Mouse (Mus musculus): ENCODE results near the gene Anks1b. TPM values are rescaled to one million over a fixed set of nuclear protein-coding genes. Genes with fewer than 3 reads are reported as not detected.

The Anks1b gene
- polyA plus RNA-seq, 1 experiment from 2014 or later: 1.5 TPM

- no peak overlapping the region for H3K9ac ChIP-seq (replicated peaks; ENCODE audit: low read depth, low read length)
- WGBS: 67% methylated on average over 5 of the region's 5 CpGs
- ATAC-seq (ENCODE audit: insufficient number of reproducible peaks, insufficient read depth, low FRiP score, low read depth): no peak
- H3K4me3 ChIP-seq (ENCODE audit: low read depth, low read length): no peak overlapping the region
- H3K36me3 ChIP-seq (ENCODE audit: control insufficient read depth, insufficient read depth, low read length): no peaks in the 10 kb centered on the region
- no peaks in the 10 kb centered on the region for H3K9me3 ChIP-seq (ENCODE audit: control insufficient read depth, low read depth, low read length)
- H3K27ac ChIP-seq (ENCODE audit: low read length): no peak overlapping the region
- no peak overlapping the region for H3K4me2 ChIP-seq (replicated peaks; ENCODE audit: low read depth, low read length)
- no peaks in the 10 kb centered on the region for H3K4me1 ChIP-seq (ENCODE audit: control insufficient read depth, insufficient read depth, low read length)
- H3K27me3 ChIP-seq (ENCODE audit: control insufficient read depth, insufficient read depth, low read length): no peaks in the 10 kb centered on the region
Measured at GRCm38 (mm10) chr10:90307931-90308555, 434.7 kb downstream of the Anks1b start.

- 90% methylated on average over 4 of the region's 4 CpGs for WGBS
Measured at GRCm38 (mm10) chr10:90329781-90330180, 456.5 kb downstream of the Anks1b start.

GRCm38 (mm10) chr10:90345394-90345793 lies 472.1 kb downstream of the Anks1b start:
- no peak overlapping the region for H3K4me2 ChIP-seq (replicated peaks; ENCODE audit: low read depth, low read length)
- ATAC-seq (ENCODE audit: insufficient number of reproducible peaks, insufficient read depth, low FRiP score, low read depth): no peak
- H3K4me1 ChIP-seq (ENCODE audit: control insufficient read depth, insufficient read depth, low read length): no peaks in the 10 kb centered on the region
- no peak overlapping the region for H3K4me3 ChIP-seq (ENCODE audit: low read depth, low read length)
- H3K9me3 ChIP-seq (ENCODE audit: control insufficient read depth, low read depth, low read length): no peaks in the 10 kb centered on the region
- no peaks in the 10 kb centered on the region for H3K27me3 ChIP-seq (ENCODE audit: control insufficient read depth, insufficient read depth, low read length)
- no peak overlapping the region for H3K27ac ChIP-seq (ENCODE audit: low read length)
- H3K36me3 ChIP-seq (ENCODE audit: control insufficient read depth, insufficient read depth, low read length): no peaks in the 10 kb centered on the region
- 66% methylated on average over 1 of the region's 1 CpGs for WGBS
- H3K9ac ChIP-seq (replicated peaks; ENCODE audit: low read depth, low read length): no peak overlapping the region

More at GRCm38 (mm10) chr10:90329781-90330180, 456.5 kb downstream of the Anks1b start:
- H3K4me1 ChIP-seq (ENCODE audit: control insufficient read depth, insufficient read depth, low read length): no peaks in the 10 kb centered on the region
- no peaks in the 10 kb centered on the region for H3K9me3 ChIP-seq (ENCODE audit: control insufficient read depth, low read depth, low read length)
- no peak overlapping the region for H3K9ac ChIP-seq (replicated peaks; ENCODE audit: low read depth, low read length)
- no peaks in the 10 kb centered on the region for H3K36me3 ChIP-seq (ENCODE audit: control insufficient read depth, insufficient read depth, low read length)
- ATAC-seq (ENCODE audit: insufficient number of reproducible peaks, insufficient read depth, low FRiP score, low read depth): no peak
- no peak overlapping the region for H3K27ac ChIP-seq (ENCODE audit: low read length)
- H3K27me3 ChIP-seq (ENCODE audit: control insufficient read depth, insufficient read depth, low read length): no peaks in the 10 kb centered on the region
- H3K4me3 ChIP-seq (ENCODE audit: low read depth, low read length): no peak overlapping the region
- no peak overlapping the region for H3K4me2 ChIP-seq (replicated peaks; ENCODE audit: low read depth, low read length)

GRCm38 (mm10) chr10:90356258-90356657 lies 482.9 kb downstream of the Anks1b start:
- no peak overlapping the region for H3K27ac ChIP-seq (ENCODE audit: low read length)
- no peak for ATAC-seq (ENCODE audit: insufficient number of reproducible peaks, insufficient read depth, low FRiP score, low read depth)
- no peaks in the 10 kb centered on the region for H3K36me3 ChIP-seq (ENCODE audit: control insufficient read depth, insufficient read depth, low read length)
- no peaks in the 10 kb centered on the region for H3K4me1 ChIP-seq (ENCODE audit: control insufficient read depth, insufficient read depth, low read length)
- no peak overlapping the region for H3K4me2 ChIP-seq (replicated peaks; ENCODE audit: low read depth, low read length)
- H3K27me3 ChIP-seq (ENCODE audit: control insufficient read depth, insufficient read depth, low read length): no peaks in the 10 kb centered on the region
- H3K9me3 ChIP-seq (ENCODE audit: control insufficient read depth, low read depth, low read length): no peaks in the 10 kb centered on the region
- H3K4me3 ChIP-seq (ENCODE audit: low read depth, low read length): no peak overlapping the region
- WGBS: 50% methylated on average over 1 of the region's 1 CpGs
- no peak overlapping the region for H3K9ac ChIP-seq (replicated peaks; ENCODE audit: low read depth, low read length)

GRCm38 (mm10) chr10:90357169-90357907 lies 484.0 kb downstream of the Anks1b start:
- Histone ChIP-seq H3K4me2 (replicated peaks; ENCODE audit: low read depth, low read length) (no peak overlapping the region), H3K36me3 (ENCODE audit: control insufficient read depth, insufficient read depth, low read length) (no peaks in the 10 kb centered on the region), H3K9ac (replicated peaks; ENCODE audit: low read depth, low read length) (no peak overlapping the region), H3K9me3 (ENCODE audit: control insufficient read depth, low read depth, low read length) (no peaks in the 10 kb centered on the region), H3K4me3 (ENCODE audit: low read depth, low read length) (no peak overlapping the region), H3K4me1 (ENCODE audit: control insufficient read depth, insufficient read depth, low read length) (no peaks in the 10 kb centered on the region), H3K27me3 (ENCODE audit: control insufficient read depth, insufficient read depth, low read length) (no peaks in the 10 kb centered on the region), H3K27ac (ENCODE audit: low read length) (no peak overlapping the region)
- ATAC-seq (ENCODE audit: insufficient number of reproducible peaks, insufficient read depth, low FRiP score, low read depth): no peak
- 71% methylated on average over 1 of the region's 1 CpGs for WGBS

- H3K27ac ChIP-seq (ENCODE audit: low read length): no peak overlapping the region
- H3K36me3 ChIP-seq (ENCODE audit: control insufficient read depth, insufficient read depth, low read length): no peaks in the 10 kb centered on the region
- no peaks in the 10 kb centered on the region for H3K4me1 ChIP-seq (ENCODE audit: control insufficient read depth, insufficient read depth, low read length)
- no peak overlapping the region for H3K4me2 ChIP-seq (replicated peaks; ENCODE audit: low read depth, low read length)
- no peaks in the 10 kb centered on the region for H3K9me3 ChIP-seq (ENCODE audit: control insufficient read depth, low read depth, low read length)
- H3K27me3 ChIP-seq (ENCODE audit: control insufficient read depth, insufficient read depth, low read length): no peaks in the 10 kb centered on the region
- no peak overlapping the region for H3K4me3 ChIP-seq (ENCODE audit: low read depth, low read length)
- H3K9ac ChIP-seq (replicated peaks; ENCODE audit: low read depth, low read length): no peak overlapping the region
- WGBS: 75% methylated on average over 7 of the region's 7 CpGs
- no peak for ATAC-seq (ENCODE audit: insufficient number of reproducible peaks, insufficient read depth, low FRiP score, low read depth)
Measured at GRCm38 (mm10) chr10:90369015-90369414, 495.7 kb downstream of the Anks1b start.

GRCm38 (mm10) chr10:90370751-90371150 lies 497.4 kb downstream of the Anks1b start:
- Histone ChIP-seq H3K9ac (replicated peaks; ENCODE audit: low read depth, low read length) (no peak overlapping the region), H3K27ac (ENCODE audit: low read length) (no peak overlapping the region), H3K27me3 (ENCODE audit: control insufficient read depth, insufficient read depth, low read length) (no peaks in the 10 kb centered on the region), H3K4me2 (replicated peaks; ENCODE audit: low read depth, low read length) (no peak overlapping the region), H3K9me3 (ENCODE audit: control insufficient read depth, low read depth, low read length) (no peaks in the 10 kb centered on the region), H3K36me3 (ENCODE audit: control insufficient read depth, insufficient read depth, low read length) (no peaks in the 10 kb centered on the region), H3K4me3 (ENCODE audit: low read depth, low read length) (no peak overlapping the region), H3K4me1 (ENCODE audit: control insufficient read depth, insufficient read depth, low read length) (no peaks in the 10 kb centered on the region)
- ATAC-seq (ENCODE audit: insufficient number of reproducible peaks, insufficient read depth, low FRiP score, low read depth): no peak
- WGBS: 82% methylated on average over 3 of the region's 3 CpGs

GRCm38 (mm10) chr10:90373469-90373868 lies 500.2 kb downstream of the Anks1b start:
- Histone ChIP-seq H3K36me3 (ENCODE audit: control insufficient read depth, insufficient read depth, low read length) (no peaks in the 10 kb centered on the region), H3K4me1 (ENCODE audit: control insufficient read depth, insufficient read depth, low read length) (no peaks in the 10 kb centered on the region), H3K9me3 (ENCODE audit: control insufficient read depth, low read depth, low read length) (no peaks in the 10 kb centered on the region), H3K27ac (ENCODE audit: low read length) (no peak overlapping the region), H3K4me2 (replicated peaks; ENCODE audit: low read depth, low read length) (no peak overlapping the region), H3K9ac (replicated peaks; ENCODE audit: low read depth, low read length) (no peak overlapping the region), H3K27me3 (ENCODE audit: control insufficient read depth, insufficient read depth, low read length) (no peaks in the 10 kb centered on the region), H3K4me3 (ENCODE audit: low read depth, low read length) (no peak overlapping the region)
- ATAC-seq (ENCODE audit: insufficient number of reproducible peaks, insufficient read depth, low FRiP score, low read depth): no peak
- 28% methylated on average over 4 of the region's 4 CpGs for WGBS

All from stomach, embryonic 14.5 days (tissue).